Mouse (Mus musculus) frontal cortex, postnatal 14 days (tissue): ENCODE measurements at regions not wholly inside any gene's neighbourhood (a gene's known extent, or its start where the extent isn't known, plus 50 kb on each side); places are given as distances from the start of the nearest gene placed in this dataset.

ENCODE experiments used
- DNase-seq, 2 experiments: peaks; one replicate each; pipeline ENCODE4 v3.0.0; 2022; ENCODE audit warnings: low spot score in 2 of 2

GRCm38 (mm10) chr2:34042336-34042735 is 154.6 kb upstream of the Mvb12b start:
- no peak for DNase-seq

GRCm38 (mm10) chr2:34038982-34039381 is 151.2 kb upstream of the Mvb12b start:
- DNase-seq = no peak

- no peak for DNase-seq
Observed at GRCm38 (mm10) chr2:34033212-34033611, 145.5 kb upstream of the Mvb12b start.

- no peak for DNase-seq
Observed at GRCm38 (mm10) chr2:34031421-34031820, 143.7 kb upstream of the Mvb12b start.

DNA sequence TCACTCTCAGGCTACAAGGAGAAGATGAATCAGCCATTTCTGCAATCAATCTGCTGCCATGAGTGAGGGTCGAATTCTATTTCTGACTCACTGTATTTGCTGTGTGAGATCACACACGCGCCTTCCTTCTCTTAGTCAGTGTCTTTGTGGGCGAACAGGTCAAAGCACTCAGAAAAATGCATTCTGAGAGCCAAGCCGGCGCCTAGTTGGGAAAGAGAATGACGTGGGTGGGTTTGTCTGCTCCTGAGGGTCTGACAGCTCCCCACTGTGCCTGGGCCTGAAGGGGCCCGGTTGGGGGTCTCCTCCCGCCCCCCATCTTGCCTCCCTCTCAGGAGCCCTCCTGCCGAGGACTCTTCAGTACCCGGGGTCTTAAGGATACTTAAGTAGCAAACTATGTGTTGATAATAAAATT is 143.3 kb upstream of the Mvb12b start:
- no peak for DNase-seq

DNA sequence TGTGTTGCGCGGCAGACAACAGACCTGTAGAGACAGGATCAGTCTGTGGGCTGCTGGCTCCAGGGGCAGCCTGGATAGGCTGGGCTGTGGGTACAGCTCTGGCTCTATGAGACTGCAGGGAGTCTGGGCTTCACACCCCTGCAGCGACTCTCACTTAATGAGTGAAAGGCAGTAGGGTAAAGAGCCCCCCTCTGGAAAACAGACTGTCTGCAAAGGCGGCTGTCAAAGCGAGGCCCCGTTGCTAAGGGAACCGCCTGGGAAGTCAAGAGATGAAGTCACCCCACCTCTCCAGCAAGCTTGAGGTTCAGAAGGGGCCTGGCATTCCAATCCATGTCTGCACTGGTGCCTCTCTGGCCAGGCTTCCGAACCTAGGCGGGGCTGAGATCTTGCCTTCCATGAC is 139.7 kb upstream of the Mvb12b start:
- peak in 1 of 2 experiments; percentile 47 for DNase-seq

DNA sequence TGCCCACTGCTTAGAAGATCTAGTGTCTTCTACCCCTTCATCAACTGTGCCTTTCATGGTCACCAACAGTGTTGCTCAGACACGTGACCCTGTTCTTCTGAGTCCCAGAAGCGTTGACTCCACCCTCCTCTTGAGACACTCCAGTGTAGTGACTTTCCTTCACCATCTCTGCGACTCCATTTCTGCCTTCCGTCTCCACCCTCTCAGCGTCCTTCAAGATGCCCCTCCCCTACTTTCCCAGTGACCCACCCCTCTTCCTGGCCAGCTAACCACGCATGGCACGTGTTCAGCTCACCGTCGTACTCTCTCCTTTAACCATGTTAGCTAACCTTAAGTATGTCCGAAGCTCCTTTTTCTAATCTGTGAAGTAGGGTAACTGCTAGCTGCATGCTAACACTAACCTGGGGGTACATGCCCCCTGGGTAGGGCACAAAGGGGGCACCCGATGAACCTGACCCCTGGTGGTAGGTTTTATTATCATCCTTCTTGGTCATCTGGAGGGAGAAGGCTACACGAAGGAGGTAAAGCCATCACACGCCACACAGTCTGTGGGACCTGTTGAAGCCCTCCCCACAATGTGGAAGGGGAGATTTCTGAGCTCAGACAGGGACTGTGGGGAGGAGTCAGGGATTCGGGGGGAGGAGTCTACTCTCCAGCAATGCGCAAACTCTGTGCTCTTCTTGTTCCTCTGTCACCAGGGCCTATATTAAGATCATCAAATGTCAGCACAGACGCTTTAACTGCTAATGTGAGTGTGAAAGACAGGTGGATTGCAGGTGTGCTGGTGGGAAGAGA is 139.0 kb upstream of the Mvb12b start:
- DNase-seq = no peak

DNA sequence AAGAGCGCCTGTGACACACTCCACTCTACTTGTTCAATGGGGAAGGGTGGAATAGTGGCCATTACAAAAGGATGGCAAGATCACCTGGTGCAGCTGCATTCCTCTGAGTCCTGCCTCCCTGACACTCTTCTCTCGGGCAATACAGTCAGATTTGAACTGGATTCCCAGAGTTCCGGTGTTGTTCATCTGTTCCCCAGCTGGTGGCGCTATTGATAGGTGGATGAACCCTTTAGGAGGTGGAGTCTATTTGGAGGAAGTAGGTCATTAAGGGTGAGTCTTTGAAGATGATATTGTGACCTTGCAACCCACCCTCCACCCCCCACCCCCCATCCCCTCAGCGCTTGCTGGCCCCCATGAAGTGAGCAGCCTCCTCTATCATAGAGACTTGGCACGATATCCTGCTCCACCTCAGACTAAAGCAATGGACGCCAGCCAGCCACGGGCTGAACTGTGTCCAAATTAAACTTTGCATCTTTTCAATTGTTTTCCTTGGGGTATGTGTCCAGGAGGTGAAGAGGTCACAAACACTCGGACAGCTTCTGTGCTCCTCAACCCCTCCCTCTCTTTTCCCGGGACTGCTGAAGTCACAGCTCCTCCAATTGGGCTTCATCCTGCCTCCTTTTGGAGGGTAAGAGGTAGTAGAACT is 138.1 kb upstream of the Mvb12b start:
- DNase-seq = no peak

DNA sequence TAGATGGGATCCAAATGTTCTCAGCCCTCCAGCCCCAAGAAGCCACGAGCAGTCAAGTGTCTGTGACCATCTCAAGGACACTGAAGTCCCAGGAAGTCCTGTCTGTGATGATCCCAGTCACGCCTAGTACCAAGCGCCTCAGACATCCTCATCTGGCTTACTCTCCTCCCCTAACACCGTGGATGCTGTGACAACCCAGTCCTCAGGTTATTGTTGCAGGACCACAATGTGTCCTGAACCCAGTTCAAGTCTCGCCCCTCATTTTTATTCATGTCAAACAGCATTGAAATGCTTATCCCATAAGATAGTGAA is 129.4 kb upstream of the Mvb12b start:
- no peak for DNase-seq

- no peak for DNase-seq
Observed at GRCm38 (mm10) chr2:34016350-34017141, 128.8 kb upstream of the Mvb12b start.

DNA sequence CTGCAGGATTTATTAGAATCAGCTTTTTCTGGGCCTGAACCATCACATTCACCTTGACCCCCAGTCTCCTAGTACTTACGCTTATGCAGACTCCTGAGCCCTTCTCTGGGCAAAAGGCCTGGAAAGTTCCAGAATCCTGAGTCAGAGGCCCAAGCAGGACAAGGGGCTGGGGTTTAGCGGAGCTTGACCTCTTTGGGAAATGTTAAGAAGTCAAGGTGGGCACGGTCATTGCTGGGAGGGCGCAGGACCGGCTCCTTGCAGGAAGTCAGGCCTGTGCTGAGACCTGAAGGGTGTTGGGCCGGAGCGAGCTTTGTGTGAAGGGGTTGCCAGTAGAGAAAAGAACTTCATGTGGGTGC is 127.9 kb upstream of the Mvb12b start:
- DNase-seq = no peak

- no peak for DNase-seq
Observed at GRCm38 (mm10) chr2:34014868-34015639, 127.3 kb upstream of the Mvb12b start.

DNA sequence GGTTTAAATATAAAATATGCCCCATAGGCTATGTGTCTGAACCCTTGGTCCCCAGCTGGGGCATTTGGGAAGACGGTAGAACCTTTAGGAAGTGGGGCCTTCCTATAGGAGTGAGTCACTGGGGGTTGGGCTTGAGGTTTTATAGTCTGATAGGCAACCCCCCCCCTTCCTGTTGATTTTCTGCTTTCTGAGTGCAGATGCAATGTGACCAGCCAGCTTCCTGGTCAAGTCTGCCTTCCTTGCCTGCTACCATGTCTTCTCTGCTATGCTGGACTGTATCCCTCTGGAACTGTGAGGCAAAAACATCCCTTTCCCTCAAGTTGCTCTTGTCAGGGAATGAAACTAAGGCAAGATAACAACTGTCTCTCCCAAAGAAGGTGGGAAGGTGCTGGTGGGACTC is 122.4 kb upstream of the Mvb12b start:
- no peak for DNase-seq

- DNase-seq = no peak
Observed at GRCm38 (mm10) chr2:34007916-34008315, 120.2 kb upstream of the Mvb12b start.

DNA sequence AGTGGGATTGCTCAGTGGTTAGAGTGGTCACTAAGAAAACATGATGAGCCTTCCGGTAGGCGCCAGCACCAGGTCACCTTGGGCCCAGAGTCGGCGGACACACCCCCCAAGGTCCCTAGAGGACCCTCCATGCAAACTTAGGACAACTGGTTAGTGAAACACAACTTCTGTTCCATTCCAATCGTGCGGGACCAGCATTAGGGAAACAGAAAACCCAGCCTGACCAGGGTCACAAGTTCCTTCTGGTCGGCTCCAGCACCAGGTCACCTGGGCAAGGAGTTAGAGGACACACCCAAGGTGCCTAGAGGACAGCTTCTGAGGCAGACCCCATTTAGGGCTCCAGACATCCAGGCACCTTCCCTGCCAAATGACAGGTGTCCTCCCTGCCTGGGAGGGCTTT is 109.4 kb upstream of the Mvb12b start:
- DNase-seq = no peak

DNA sequence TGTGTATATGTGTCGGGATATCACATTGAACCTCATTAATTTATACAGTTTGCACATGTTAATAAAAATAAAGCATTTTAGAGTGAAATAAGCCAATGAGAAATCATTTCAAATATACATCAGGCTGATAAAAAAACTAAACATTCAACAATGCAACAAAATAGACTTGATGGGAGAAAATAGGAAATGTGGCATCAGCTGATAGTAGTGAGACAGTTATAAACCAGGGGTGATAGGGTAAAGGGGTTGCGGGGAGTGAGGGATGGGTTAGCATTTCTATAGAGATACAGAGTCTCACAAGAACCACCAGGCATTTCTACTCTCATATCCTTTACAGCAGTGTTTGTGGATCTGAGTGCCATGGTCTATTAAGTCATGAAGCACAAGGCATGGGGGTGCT is 108.6 kb upstream of the Mvb12b start:
- no peak for DNase-seq

DNA sequence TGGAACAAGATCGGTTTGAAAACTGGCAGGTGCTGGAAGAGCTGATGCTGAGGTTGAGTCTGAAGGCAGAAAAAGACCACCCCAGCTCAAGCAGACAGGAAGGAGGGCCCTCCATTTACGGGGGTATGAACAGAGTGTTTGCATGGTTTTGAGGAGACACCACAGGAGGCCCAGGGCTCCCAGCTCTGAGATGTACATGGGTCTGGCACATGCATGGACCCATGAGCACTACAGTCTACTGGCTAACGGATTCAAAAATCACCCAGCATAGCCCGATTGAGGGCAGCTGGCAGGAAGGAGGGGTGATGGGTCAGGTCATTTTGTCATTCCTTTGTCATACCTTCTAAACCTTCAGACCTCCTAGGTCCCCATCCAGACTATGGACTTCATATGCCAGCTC is 103.6 kb upstream of the Mvb12b start:
- no peak for DNase-seq

DNA sequence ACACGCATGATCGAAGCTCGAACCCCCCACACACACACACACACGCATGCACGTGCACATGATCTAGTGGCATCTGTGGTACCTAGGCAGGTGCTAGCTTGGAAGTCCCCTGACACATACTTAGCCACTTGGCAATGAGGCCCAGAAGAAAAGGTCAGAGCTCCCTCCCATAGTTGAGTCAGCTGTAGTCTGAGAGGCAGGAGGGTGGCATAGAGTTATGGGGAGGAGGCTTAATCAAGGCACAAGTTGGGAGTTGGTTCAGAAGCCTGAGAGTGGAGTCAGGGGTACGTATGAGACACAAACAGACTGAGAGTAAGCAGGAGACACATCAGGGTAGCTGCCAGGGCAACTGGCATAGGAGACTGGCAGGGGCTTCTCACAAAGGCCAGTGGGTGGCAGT is 103.0 kb upstream of the Mvb12b start:
- no peak for DNase-seq

- DNase-seq = no peak
Observed at GRCm38 (mm10) chr2:33989555-33990370, 102.0 kb upstream of the Mvb12b start.

GRCm38 (mm10) chr2:33986420-33986819 is 98.7 kb upstream of the Mvb12b start:
- DNase-seq = no peak

- no peak for DNase-seq
Observed at GRCm38 (mm10) chr2:33985316-33985715, 97.6 kb upstream of the Mvb12b start.
